Mouse (Mus musculus) lung, postnatal 0 days (tissue): ENCODE results near the gene 4632433K11Rik. TPM values are rescaled to one million over a fixed set of nuclear protein-coding genes. Genes with fewer than 3 reads are reported as not detected.

Source experiments
- ATAC-seq: fragments of 200-750 bp; cut with Nextera tagmentation; 2 replicates; pipeline ENCODE4 v1.8.0; 2017; ENCODE audit warnings: moderate library complexity
- DNase-seq: peaks from one replicate; pipeline ENCODE4 v3.0.0-alpha.2; 2016; ENCODE audit warnings: low spot score
- H3K27ac ChIP-seq: fragments of 300-500 bp; sonication (generic); 2 replicates; pipeline ENCODE4 v1.5.1; 2014; ENCODE audit warnings: antibody characterized with exemption, mild to moderate bottlenecking, low read length, mixed read lengths
- H3K27me3 ChIP-seq: fragments of 300-500 bp; sonication (generic); replicated peaks from 2 replicates; pipeline ENCODE4 v1.6.1; 2014; ENCODE audit warnings: low read length, mixed read lengths; ENCODE audit not compliant: insufficient read depth
- H3K36me3 ChIP-seq: fragments of 300-500 bp; sonication (generic); 2 replicates; pipeline ENCODE4 v1.6.1; 2014; ENCODE audit warnings: low read length, mixed read lengths; ENCODE audit not compliant: insufficient read depth
- H3K4me1 ChIP-seq: fragments of 300-500 bp; sonication (generic); 2 replicates; pipeline ENCODE4 v1.6.1; 2014; ENCODE audit warnings: antibody characterized with exemption, low read depth, low read length, mixed read lengths; ENCODE audit not compliant: insufficient read depth
- H3K4me2 ChIP-seq: fragments of 300-500 bp; sonication (generic); replicated peaks from 2 replicates; pipeline ENCODE4 v1.6.1; 2014; ENCODE audit warnings: low read depth, mild to moderate bottlenecking, low read length, moderate library complexity, mixed read lengths
- H3K4me3 ChIP-seq: fragments of 300-500 bp; sonication (generic); 2 replicates; pipeline ENCODE4 v1.5.1; 2014; ENCODE audit warnings: low read depth, low read length
- H3K9ac ChIP-seq: fragments of 300-500 bp; sonication (generic); replicated peaks from 2 replicates; pipeline ENCODE4 v1.6.1; 2014; ENCODE audit warnings: low read depth, mild to moderate bottlenecking
- H3K9me3 ChIP-seq: fragments of 300-500 bp; sonication (generic); 2 replicates; pipeline ENCODE4 v1.6.1; 2016; ENCODE audit warnings: low read length, mixed read lengths
- CTCF ChIP-seq: IDR thresholded peaks from 2 replicates; pipeline ENCODE4 v1.5.1; 2016; ENCODE audit warnings: antibody characterized with exemption, mild to moderate bottlenecking
- EP300 ChIP-seq: IDR thresholded peaks from 2 replicates; pipeline ENCODE4 v1.6.1; 2016; ENCODE audit warnings: antibody characterized with exemption, mild to moderate bottlenecking, control low read depth
- WGBS: fragments of 180-500 bp; shearing (Covaris S2); extraction: QIAGEN DNeasy Blood & Tissue Kit; methylation state at CpG from one replicate; pipeline ENCODE4 v1.1.7; 2014; 5-methylcytosine and 5-hydroxymethylcytosine counted together
- polyA plus RNA-seq: library from polyadenylated mRNA; unstranded; fragments of >200 nt; fragmentation: Nextera tagmentation; extraction: Ambion mirVana; gene quantifications from 2 replicates; pipeline ENCODE4 v1.2.1, GENCODE M21; 2015

Gene 4632433K11Rik
- polyA plus RNA-seq, 1 experiment from 2014 or later, result not detected

- Histone ChIP-seq H3K9me3 (no peaks in the 10 kb centered on the region), H3K4me3 (no peak overlapping the region), H3K36me3 (no peaks in the 10 kb centered on the region), H3K9ac (no peak overlapping the region; the same call in 1 of the 2 replicates), H3K27me3 (peaks cover 54% of the 10 kb centered on the region), H3K27ac (no peak overlapping the region), H3K4me2 (no peak overlapping the region), H3K4me1 (peaks cover 14% of the 10 kb centered on the region)
- ATAC-seq (no peak), DNase-seq (no peak)
- 25% methylated on average over 8 of the region's 8 CpGs for WGBS
- TF ChIP-seq CTCF (no peak), EP300 (no peak)
These were observed 23.5 kb downstream of the 4632433K11Rik start for GRCm38 (mm10) chr7:5057381-5057780.

DNA sequence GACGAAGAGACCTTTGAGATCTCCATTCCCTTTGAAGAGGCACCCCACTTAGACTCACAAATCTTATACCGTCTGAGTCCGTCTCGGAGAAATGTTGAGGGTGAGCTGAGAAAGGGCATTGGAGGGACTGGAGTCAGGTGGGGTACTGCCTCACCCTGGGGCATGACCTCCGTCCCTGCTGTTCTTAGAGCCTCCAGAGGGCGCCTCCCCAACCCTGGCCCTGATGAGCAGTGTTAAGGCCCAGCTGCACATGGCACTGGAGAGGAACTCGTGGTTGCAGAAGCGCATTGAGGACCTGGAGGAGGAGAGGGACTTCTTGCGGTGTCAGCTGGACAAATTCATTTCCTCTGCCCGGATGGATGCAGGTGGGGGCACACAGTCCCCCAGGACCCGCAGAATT, 23.9 kb downstream of the 4632433K11Rik start:
- Histone ChIP-seq H3K36me3 (no peaks in the 10 kb centered on the region), H3K9me3 (no peaks in the 10 kb centered on the region), H3K4me2 (no peak overlapping the region), H3K4me1 (peaks cover 12% of the 10 kb centered on the region), H3K4me3 (no peak overlapping the region), H3K27ac (no peak overlapping the region), H3K27me3 (peaks cover 54% of the 10 kb centered on the region), H3K9ac (no peak overlapping the region)
- DNase-seq (peak; percentile 23), ATAC-seq (no peak)
- TF ChIP-seq CTCF (peak; percentile 30; the same call in 1 of the 2 replicates), EP300 (no peak)
- WGBS, result 32% methylated on average over 11 of the region's 11 CpGs

- peaks cover 13% of the 10 kb centered on the region; the same call in 1 of the 2 replicates for H3K4me1 ChIP-seq
- DNase-seq (no peak), ATAC-seq (no peak)
- TF ChIP-seq CTCF (no peak), EP300 (no peak)
- H3K27ac ChIP-seq, result no peak overlapping the region
- H3K4me3 ChIP-seq, result no peak overlapping the region
- no peaks in the 10 kb centered on the region for H3K9me3 ChIP-seq
- no peak overlapping the region for H3K4me2 ChIP-seq
- H3K9ac ChIP-seq, result no peak overlapping the region
- 86% methylated on average over 1 of the region's 1 CpGs for WGBS
- H3K36me3 ChIP-seq, result no peaks in the 10 kb centered on the region
- peaks cover 45% of the 10 kb centered on the region for H3K27me3 ChIP-seq
These were observed 24.7 kb downstream of the 4632433K11Rik start for GRCm38 (mm10) chr7:5058631-5059030.

GRCm38 (mm10) chr7:5059421-5059820, 25.5 kb downstream of the 4632433K11Rik start:
- Histone ChIP-seq H3K4me2 (no peak overlapping the region), H3K27ac (no peak overlapping the region), H3K36me3 (no peaks in the 10 kb centered on the region), H3K4me3 (no peak overlapping the region), H3K4me1 (peaks cover 11% of the 10 kb centered on the region; the same call in 1 of the 2 replicates), H3K9me3 (no peaks in the 10 kb centered on the region), H3K27me3 (peaks cover 39% of the 10 kb centered on the region), H3K9ac (no peak overlapping the region)
- no peak for DNase-seq
- no peak for TF ChIP-seq EP300
- TF ChIP-seq CTCF, result no peak
- 87% methylated on average over 12 of the region's 12 CpGs for WGBS
- ATAC-seq, result no peak

GRCm38 (mm10) chr7:5060239-5060731, 26.4 kb downstream of the 4632433K11Rik start:
- H3K4me2 ChIP-seq, result peak overlapping the region; percentile 91
- H3K27ac ChIP-seq, result peak overlapping the region; percentile 100
- H3K4me3 ChIP-seq, result peak overlapping the region; percentile 76
- H3K27me3 ChIP-seq, result peaks cover 30% of the 10 kb centered on the region
- H3K9ac ChIP-seq, result peak overlapping the region; percentile 96
- H3K4me1 ChIP-seq, result peaks cover 11% of the 10 kb centered on the region; the same call in 1 of the 2 replicates
- H3K36me3 ChIP-seq, result no peaks in the 10 kb centered on the region
- no peaks in the 10 kb centered on the region for H3K9me3 ChIP-seq
- TF ChIP-seq EP300, result no peak
- TF ChIP-seq CTCF, result peak; percentile 85
- ATAC-seq (no peak), DNase-seq (peak; percentile 90)
- 1% methylated on average over 27 of the region's 27 CpGs for WGBS

DNA sequence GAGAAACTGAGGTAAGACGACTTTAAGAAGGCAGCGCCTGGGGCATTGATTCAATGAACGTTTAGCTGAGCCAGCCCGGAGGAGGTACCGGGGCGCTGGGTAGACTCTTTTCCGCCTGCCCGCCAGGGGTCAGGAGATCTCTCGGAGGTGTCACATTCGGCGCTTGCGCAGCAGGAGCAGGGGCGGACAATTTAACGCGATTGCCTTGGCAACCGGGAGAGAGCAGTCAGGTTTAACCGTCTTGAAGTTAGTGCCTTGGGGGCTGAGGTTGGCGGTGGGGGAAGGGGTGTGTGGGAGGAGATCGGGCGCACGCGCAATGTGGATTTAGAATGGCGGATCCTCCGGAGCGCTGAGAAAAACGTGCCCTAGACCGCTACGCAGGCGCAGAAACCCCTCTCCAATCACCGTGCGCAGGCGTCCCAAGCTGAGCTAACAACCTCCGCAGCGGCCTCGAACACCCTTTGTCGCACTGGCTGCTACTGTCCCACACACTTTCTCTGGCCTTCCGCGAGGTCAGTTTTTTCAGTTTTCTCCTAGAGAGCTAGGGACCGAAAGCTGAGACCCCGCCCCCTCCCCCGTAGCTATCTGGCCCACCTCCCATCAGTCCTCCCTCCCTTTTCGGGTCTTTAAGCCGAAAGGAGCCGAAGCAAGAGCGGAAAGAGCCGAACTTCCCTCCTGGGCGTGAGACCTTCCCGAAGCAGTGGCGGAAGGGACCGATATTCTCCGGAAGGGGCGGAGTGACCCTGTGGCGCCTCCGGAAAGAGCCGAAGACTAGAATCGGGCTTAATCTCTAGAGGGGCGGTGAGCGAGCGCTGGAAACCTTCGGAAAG, 27.2 kb downstream of the 4632433K11Rik start:
- Histone ChIP-seq H3K9ac (peak overlapping the region; percentile 96), H3K4me2 (peak overlapping the region; percentile 91), H3K4me3 (peak overlapping the region; percentile 76), H3K9me3 (no peaks in the 10 kb centered on the region), H3K27ac (peak overlapping the region; percentile 100), H3K4me1 (peaks cover 11% of the 10 kb centered on the region; the same call in 1 of the 2 replicates), H3K36me3 (no peaks in the 10 kb centered on the region), H3K27me3 (peaks cover 22% of the 10 kb centered on the region)
- TF ChIP-seq EP300, result 0 out of 2 replicates have a peak, but pooled peaks have one; percentile 37
- TF ChIP-seq CTCF, result peak; percentile 76
- WGBS, result under 1% methylated on average over 60 of the region's 60 CpGs
- peak; percentile 93 for ATAC-seq
- peak; percentile 99 for DNase-seq
